Mouse (Mus musculus) lung, embryonic 14.5 days (tissue): Measurements from ENCODE around the gene Avil. TPM values are rescaled to one million over a fixed set of nuclear protein-coding genes. Genes with fewer than 3 reads are reported as not detected.

Experiments
- ATAC-seq: fragments of 200-750 bp; cut with Nextera tagmentation; 2 replicates; pipeline ENCODE4 v1.8.0; 2017; ENCODE audit warnings: mild to moderate bottlenecking, moderate TSS enrichment, moderate library complexity; ENCODE audit not compliant: insufficient read depth
- DNase-seq: peaks from one replicate; pipeline ENCODE4 v3.0.0-alpha.2; 2015
- H3K27ac ChIP-seq: fragments of 300-500 bp; sonication (generic); 2 replicates; pipeline ENCODE4 v1.5.1; 2014; ENCODE audit warnings: low read depth, mild to moderate bottlenecking, moderate library complexity
- H3K27me3 ChIP-seq: fragments of 300-500 bp; sonication (generic); 2 replicates; pipeline ENCODE4 v1.6.1; 2014; ENCODE audit warnings: low read length, control low read depth; ENCODE audit not compliant: insufficient read depth
- H3K36me3 ChIP-seq: fragments of 300-500 bp; sonication (generic); 2 replicates; pipeline ENCODE4 v1.6.1; 2014; ENCODE audit warnings: control low read depth; ENCODE audit not compliant: insufficient read depth
- H3K4me1 ChIP-seq: fragments of 300-500 bp; sonication (generic); 2 replicates; pipeline ENCODE4 v1.6.1; 2014; ENCODE audit warnings: antibody characterized with exemption, control low read depth; ENCODE audit not compliant: insufficient read depth
- H3K4me2 ChIP-seq: fragments of 300-500 bp; sonication (generic); 2 replicates; pipeline ENCODE4 v1.6.1; 2014; ENCODE audit warnings: mild to moderate bottlenecking
- H3K4me3 ChIP-seq: fragments of 300-500 bp; sonication (generic); 2 replicates; pipeline ENCODE4 v1.5.1; 2014; ENCODE audit warnings: low read depth, low read length
- H3K9ac ChIP-seq: fragments of 300-500 bp; sonication (generic); 2 replicates; pipeline ENCODE4 v1.6.1; 2014
- H3K9me3 ChIP-seq: fragments of 300-500 bp; sonication (generic); 2 replicates; pipeline ENCODE4 v1.6.1; 2016; ENCODE audit warnings: low read depth, low read length, control low read depth
- CTCF ChIP-seq: IDR thresholded peaks from 2 replicates; pipeline ENCODE4 v1.5.1; 2016; ENCODE audit warnings: antibody characterized with exemption, low read depth
- WGBS: fragments of 180-500 bp; shearing (Covaris S2); extraction: QIAGEN DNeasy Blood & Tissue Kit; methylation state at CpG from one replicate; pipeline ENCODE4 v1.1.7; 2014; 5-methylcytosine and 5-hydroxymethylcytosine counted together
- polyA plus RNA-seq: library from polyadenylated mRNA; unstranded; fragments of >200 nt; fragmentation: Nextera tagmentation; extraction: Ambion mirVana; gene quantifications from 2 replicates; pipeline ENCODE4 v1.2.1, GENCODE M21; 2014

Gene Avil
- polyA plus RNA-seq, 1 experiment from 2014 or later, result 0.13 TPM

- no peak for DNase-seq
- Histone ChIP-seq H3K4me1 (peaks cover 49% of the 10 kb centered on the region), H3K9ac (no peak overlapping the region; the same call in 1 of the 2 replicates), H3K27ac (peak overlapping the region; percentile 85), H3K27me3 (no peaks in the 10 kb centered on the region), H3K36me3 (peaks cover 37% of the 10 kb centered on the region), H3K4me2 (peak overlapping the region; percentile 39), H3K4me3 (0 out of 2 replicates have a peak overlapping the region, but pooled peaks have one; percentile 1), H3K9me3 (no peaks in the 10 kb centered on the region)
- WGBS, result 52% methylated on average over 8 of the region's 8 CpGs
- no peak for ATAC-seq
- TF ChIP-seq CTCF, result no peak
Measured at GRCm38 (mm10) chr10:126987183-126988118, 13.1 kb upstream of the Avil start.

GRCm38 (mm10) chr10:126988513-126989165 is 11.9 kb upstream of the Avil start:
- 50% methylated on average over 5 of the region's 5 CpGs for WGBS
- H3K4me1 ChIP-seq, result peaks cover 38% of the 10 kb centered on the region
- ATAC-seq (no peak), DNase-seq (no peak)
- no peaks in the 10 kb centered on the region for H3K9me3 ChIP-seq
- no peaks in the 10 kb centered on the region for H3K27me3 ChIP-seq
- no peak for TF ChIP-seq CTCF
- peaks cover 45% of the 10 kb centered on the region for H3K36me3 ChIP-seq
- peak overlapping the region; percentile 2; the same call in 1 of the 2 replicates for H3K9ac ChIP-seq
- H3K4me2 ChIP-seq, result no peak overlapping the region
- peak overlapping the region; percentile 85; the same call in 1 of the 2 replicates for H3K27ac ChIP-seq
- H3K4me3 ChIP-seq, result no peak overlapping the region

- ATAC-seq (peak; percentile 70), DNase-seq (peak; percentile 95)
- Histone ChIP-seq H3K4me1 (peaks cover 24% of the 10 kb centered on the region), H3K4me2 (no peak overlapping the region), H3K9ac (peak overlapping the region; percentile 16; the same call in 1 of the 2 replicates), H3K9me3 (no peaks in the 10 kb centered on the region), H3K27ac (0 out of 2 replicates have a peak overlapping the region, but pooled peaks have one; percentile 60), H3K36me3 (peaks cover 54% of the 10 kb centered on the region), H3K4me3 (no peak overlapping the region), H3K27me3 (no peaks in the 10 kb centered on the region)
- TF ChIP-seq CTCF, result peak; percentile 97
- 50% methylated on average over 7 of the region's 7 CpGs for WGBS
Measured at GRCm38 (mm10) chr10:126990313-126991056, 10.0 kb upstream of the Avil start.

- Histone ChIP-seq H3K27ac (no peak overlapping the region), H3K9me3 (no peaks in the 10 kb centered on the region), H3K4me1 (peaks cover 16% of the 10 kb centered on the region), H3K27me3 (no peaks in the 10 kb centered on the region), H3K4me2 (no peak overlapping the region), H3K4me3 (no peak overlapping the region), H3K9ac (no peak overlapping the region), H3K36me3 (peaks cover 63% of the 10 kb centered on the region)
- TF ChIP-seq CTCF, result no peak
- WGBS, result 71% methylated on average over 3 of the region's 3 CpGs
- ATAC-seq (no peak), DNase-seq (no peak)
Measured at GRCm38 (mm10) chr10:126991676-126992075, 8.8 kb upstream of the Avil start.

- Histone ChIP-seq H3K27me3 (no peaks in the 10 kb centered on the region), H3K4me3 (no peak overlapping the region), H3K36me3 (peaks cover 69% of the 10 kb centered on the region), H3K9ac (no peak overlapping the region), H3K9me3 (no peaks in the 10 kb centered on the region), H3K4me1 (no peaks in the 10 kb centered on the region), H3K27ac (no peak overlapping the region), H3K4me2 (no peak overlapping the region)
- 84% methylated on average over 3 of the region's 3 CpGs for WGBS
- no peak for ATAC-seq
- DNase-seq, result no peak
- no peak for TF ChIP-seq CTCF
Measured at GRCm38 (mm10) chr10:126993621-126994020, 6.9 kb upstream of the Avil start.

GRCm38 (mm10) chr10:126997340-126998113 is 3.0 kb upstream of the Avil start:
- Histone ChIP-seq H3K4me3 (no peak overlapping the region), H3K27me3 (no peaks in the 10 kb centered on the region), H3K36me3 (peaks cover 75% of the 10 kb centered on the region), H3K4me1 (no peaks in the 10 kb centered on the region), H3K27ac (no peak overlapping the region), H3K9me3 (no peaks in the 10 kb centered on the region), H3K4me2 (no peak overlapping the region), H3K9ac (no peak overlapping the region)
- 58% methylated on average over 13 of the region's 13 CpGs for WGBS
- DNase-seq (no peak), ATAC-seq (no peak)
- no peak for TF ChIP-seq CTCF
